Mouse (Mus musculus): ENCODE measurements around the gene Ctc1. TPM values are rescaled to one million over a fixed set of nuclear protein-coding genes. Genes with fewer than 3 reads are reported as not detected.

Gene Ctc1
- polyA plus RNA-seq, 1 experiment from 2014 or later: 23.0 TPM

DNA sequence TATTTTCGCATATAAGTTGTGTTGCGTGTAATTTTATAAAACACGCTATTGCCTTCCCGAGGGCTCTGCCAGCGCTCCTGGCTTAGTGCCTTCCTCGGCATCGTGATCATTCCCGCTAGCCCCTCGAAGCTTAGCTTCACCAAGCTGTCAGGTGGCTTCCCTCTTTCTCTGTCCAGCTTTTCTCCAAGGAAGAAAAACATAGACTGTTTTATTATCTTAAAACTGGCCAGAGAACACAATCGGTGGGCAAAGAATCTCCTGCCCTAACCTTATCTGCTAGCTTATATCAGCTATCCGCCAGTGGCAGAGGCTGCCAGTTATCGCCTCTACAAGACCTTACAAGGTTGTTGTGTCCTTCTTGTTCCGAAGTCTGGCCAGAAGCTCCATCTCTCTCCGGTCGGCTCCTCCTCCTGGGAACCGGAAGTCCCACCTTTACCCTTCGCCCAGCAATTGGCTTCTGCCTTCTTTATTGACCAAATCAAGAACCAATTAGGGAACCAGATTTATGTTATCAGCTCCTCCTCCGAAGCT lies 3.6 kb upstream of the Ctc1 start:
- WGBS (ENCODE audit: insufficient replicate concordance): under 1% methylated on average over 18 of the region's 18 CpGs
- Histone ChIP-seq H3K4me2 (ENCODE audit: low read depth, low read length) (peak overlapping the region; percentile 85), H3K27ac (ENCODE audit: low read length) (peak overlapping the region; percentile 100), H3K36me3 (ENCODE audit: control insufficient read depth, insufficient read depth) (no peaks in the 10 kb centered on the region), H3K27me3 (ENCODE audit: control insufficient read depth, insufficient read depth, low read depth, low read length) (no peaks in the 10 kb centered on the region), H3K9ac (ENCODE audit: low read depth, low read length) (peak overlapping the region; percentile 84), H3K4me3 (ENCODE audit: low read depth, low read length) (peak overlapping the region; percentile 74), H3K9me3 (replicated peaks; ENCODE audit: control insufficient read depth, low read length) (no peaks in the 10 kb centered on the region), H3K4me1 (ENCODE audit: control insufficient read depth, low read depth, low read length) (peaks cover 39% of the 10 kb centered on the region)
- ATAC-seq (ENCODE audit: low read depth): peak; percentile 77

DNA sequence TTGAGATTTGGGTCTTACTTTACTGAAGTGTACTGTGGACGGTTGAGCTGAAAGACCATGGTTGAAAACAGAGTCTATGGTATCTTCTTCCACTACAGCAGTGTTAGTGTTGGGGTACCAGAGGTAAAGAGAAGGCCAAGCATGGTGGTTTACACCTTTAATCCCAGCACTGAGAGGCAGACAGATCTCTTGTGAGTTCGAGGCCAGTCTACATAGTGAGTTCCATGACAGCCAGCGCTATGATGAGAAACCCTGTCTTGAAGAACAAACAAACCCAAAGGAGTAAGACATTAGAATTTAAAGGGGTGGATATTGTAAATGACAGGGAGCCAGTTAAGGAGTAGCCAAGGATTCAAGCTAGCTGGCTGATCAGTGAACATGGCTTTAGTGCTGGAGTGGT lies 1.0 kb downstream of the Ctc1 start:
- H3K9ac ChIP-seq (ENCODE audit: low read depth, low read length): peak overlapping the region; percentile 73
- H3K4me1 ChIP-seq (ENCODE audit: control insufficient read depth, low read depth, low read length): peaks cover 24% of the 10 kb centered on the region
- no peaks in the 10 kb centered on the region for H3K27me3 ChIP-seq (ENCODE audit: control insufficient read depth, insufficient read depth, low read depth, low read length)
- H3K27ac ChIP-seq (ENCODE audit: low read length): peak overlapping the region; percentile 92
- H3K36me3 ChIP-seq (ENCODE audit: control insufficient read depth, insufficient read depth): no peaks in the 10 kb centered on the region
- 41% methylated on average over 3 of the region's 3 CpGs for WGBS (ENCODE audit: insufficient replicate concordance)
- no peaks in the 10 kb centered on the region for H3K9me3 ChIP-seq (replicated peaks; ENCODE audit: control insufficient read depth, low read length)
- H3K4me2 ChIP-seq (ENCODE audit: low read depth, low read length): peak overlapping the region; percentile 76
- H3K4me3 ChIP-seq (ENCODE audit: low read depth, low read length): peak overlapping the region; percentile 77
- ATAC-seq (ENCODE audit: low read depth): no peak

DNA sequence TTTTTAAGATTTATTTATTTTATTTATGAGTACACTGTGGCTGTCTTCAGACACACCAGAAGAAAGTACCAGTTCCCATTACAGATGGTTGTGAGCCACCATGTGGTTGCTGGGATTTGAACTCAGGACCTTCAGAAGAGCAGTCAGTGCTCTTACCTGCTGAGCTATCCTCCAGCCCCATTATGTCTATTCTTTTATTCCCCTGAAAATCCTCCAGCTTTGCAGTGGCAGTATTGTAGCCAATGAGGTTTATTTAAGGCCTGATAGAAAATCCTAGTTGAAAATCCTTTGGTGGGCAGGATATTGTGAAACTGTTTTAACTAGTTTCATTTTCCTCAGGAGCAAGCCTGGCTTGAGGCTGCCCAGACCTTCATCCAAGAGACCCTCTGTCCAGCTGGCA lies 5.0 kb downstream of the Ctc1 start:
- H3K4me3 ChIP-seq (ENCODE audit: low read depth, low read length): no peak overlapping the region
- ATAC-seq (ENCODE audit: low read depth): no peak
- no peak overlapping the region for H3K9ac ChIP-seq (ENCODE audit: low read depth, low read length)
- H3K27me3 ChIP-seq (ENCODE audit: control insufficient read depth, insufficient read depth, low read depth, low read length): no peaks in the 10 kb centered on the region
- no peak overlapping the region for H3K27ac ChIP-seq (ENCODE audit: low read length)
- no peak overlapping the region for H3K4me2 ChIP-seq (ENCODE audit: low read depth, low read length)
- peaks cover 27% of the 10 kb centered on the region for H3K36me3 ChIP-seq (ENCODE audit: control insufficient read depth, insufficient read depth)
- peaks cover 9% of the 10 kb centered on the region for H3K4me1 ChIP-seq (ENCODE audit: control insufficient read depth, low read depth, low read length)
- no peaks in the 10 kb centered on the region for H3K9me3 ChIP-seq (replicated peaks; ENCODE audit: control insufficient read depth, low read length)

DNA sequence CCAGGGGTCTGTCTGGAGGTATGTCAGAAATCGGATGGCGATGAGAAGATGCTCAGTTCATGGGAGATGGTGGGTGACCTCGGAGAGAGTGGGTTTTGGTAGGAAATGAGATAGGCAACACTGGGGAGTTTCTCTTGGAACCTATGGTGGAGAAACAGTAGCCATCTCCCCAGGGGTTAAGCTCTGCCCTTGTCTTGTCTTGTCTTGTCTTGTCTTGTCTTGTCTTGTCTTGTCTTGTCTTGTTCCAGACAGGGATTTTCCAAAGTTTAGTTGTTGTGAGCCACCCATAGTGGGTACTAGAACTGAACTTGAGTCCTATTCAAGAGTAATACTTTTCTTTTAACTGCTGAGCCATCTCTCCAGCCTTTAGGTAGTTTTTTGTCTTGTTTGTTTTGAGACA lies 10.9 kb downstream of the Ctc1 start:
- H3K27ac ChIP-seq (ENCODE audit: low read length): no peak overlapping the region
- no peaks in the 10 kb centered on the region for H3K27me3 ChIP-seq (ENCODE audit: control insufficient read depth, insufficient read depth, low read depth, low read length)
- peaks cover 76% of the 10 kb centered on the region for H3K36me3 ChIP-seq (ENCODE audit: control insufficient read depth, insufficient read depth)
- no peak overlapping the region for H3K4me3 ChIP-seq (ENCODE audit: low read depth, low read length)
- H3K9ac ChIP-seq (ENCODE audit: low read depth, low read length): no peak overlapping the region
- ATAC-seq (ENCODE audit: low read depth): no peak
- no peaks in the 10 kb centered on the region for H3K4me1 ChIP-seq (ENCODE audit: control insufficient read depth, low read depth, low read length)
- 76% methylated on average over 3 of the region's 3 CpGs for WGBS (ENCODE audit: insufficient replicate concordance)
- H3K4me2 ChIP-seq (ENCODE audit: low read depth, low read length): no peak overlapping the region
- H3K9me3 ChIP-seq (replicated peaks; ENCODE audit: control insufficient read depth, low read length): no peaks in the 10 kb centered on the region

DNA sequence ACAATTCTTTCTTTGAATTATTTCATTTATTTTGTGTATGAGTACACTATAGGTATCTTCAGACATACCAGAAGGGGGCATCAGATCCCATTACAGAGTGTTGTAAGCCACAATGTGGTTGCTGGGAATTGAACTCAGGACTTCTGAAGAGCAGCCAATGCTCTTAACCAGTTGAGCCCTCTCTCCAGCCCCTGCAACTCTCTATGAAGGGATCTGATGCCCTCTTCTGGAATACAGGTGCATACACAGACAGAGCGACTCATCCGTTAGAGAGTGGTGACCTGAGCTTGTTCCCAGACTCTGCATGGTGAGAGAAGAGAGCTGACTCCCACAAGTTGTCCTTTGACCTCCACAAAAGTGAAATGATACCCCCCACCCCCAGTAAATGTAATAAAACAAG lies 13.1 kb downstream of the Ctc1 start:
- H3K4me1 ChIP-seq (ENCODE audit: control insufficient read depth, low read depth, low read length): no peaks in the 10 kb centered on the region
- no peak overlapping the region for H3K9ac ChIP-seq (ENCODE audit: low read depth, low read length)
- 59% methylated on average over 2 of the region's 2 CpGs for WGBS (ENCODE audit: insufficient replicate concordance)
- H3K36me3 ChIP-seq (ENCODE audit: control insufficient read depth, insufficient read depth): peaks cover 63% of the 10 kb centered on the region
- no peaks in the 10 kb centered on the region for H3K27me3 ChIP-seq (ENCODE audit: control insufficient read depth, insufficient read depth, low read depth, low read length)
- no peak overlapping the region for H3K4me2 ChIP-seq (ENCODE audit: low read depth, low read length)
- H3K27ac ChIP-seq (ENCODE audit: low read length): no peak overlapping the region
- H3K4me3 ChIP-seq (ENCODE audit: low read depth, low read length): no peak overlapping the region
- no peaks in the 10 kb centered on the region for H3K9me3 ChIP-seq (replicated peaks; ENCODE audit: control insufficient read depth, low read length)
- peak; percentile 47; the same call in 1 of the 2 replicates for ATAC-seq (ENCODE audit: low read depth)

DNA sequence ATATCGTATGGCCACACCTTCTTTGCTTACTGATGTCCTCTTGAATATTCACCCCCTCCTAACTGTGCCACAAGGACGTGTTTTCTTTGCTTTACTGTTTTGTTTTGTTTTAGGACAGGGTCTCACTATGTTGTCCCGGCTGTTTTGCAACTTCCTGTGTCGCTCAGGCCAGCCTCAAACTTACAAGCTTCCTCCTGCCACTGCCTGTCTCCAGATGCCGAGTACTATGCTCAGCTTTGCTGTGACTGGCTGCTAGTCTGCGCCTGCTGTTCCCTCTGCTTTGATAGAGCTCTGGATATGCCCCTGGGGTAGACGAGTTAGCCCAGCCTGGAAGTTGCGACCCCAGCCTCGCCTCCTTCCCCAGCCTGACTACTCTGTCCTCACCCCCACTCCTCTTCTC lies 17.8 kb downstream of the Ctc1 start:
- no peaks in the 10 kb centered on the region for H3K9me3 ChIP-seq (replicated peaks; ENCODE audit: control insufficient read depth, low read length)
- 57% methylated on average over 9 of the region's 9 CpGs for WGBS (ENCODE audit: insufficient replicate concordance)
- H3K27ac ChIP-seq (ENCODE audit: low read length): no peak overlapping the region
- H3K4me3 ChIP-seq (ENCODE audit: low read depth, low read length): no peak overlapping the region
- no peak overlapping the region for H3K9ac ChIP-seq (ENCODE audit: low read depth, low read length)
- no peak overlapping the region for H3K4me2 ChIP-seq (ENCODE audit: low read depth, low read length)
- no peaks in the 10 kb centered on the region for H3K27me3 ChIP-seq (ENCODE audit: control insufficient read depth, insufficient read depth, low read depth, low read length)
- H3K36me3 ChIP-seq (ENCODE audit: control insufficient read depth, insufficient read depth): peaks cover 29% of the 10 kb centered on the region
- peaks cover 16% of the 10 kb centered on the region for H3K4me1 ChIP-seq (ENCODE audit: control insufficient read depth, low read depth, low read length)
- ATAC-seq (ENCODE audit: low read depth): no peak

DNA sequence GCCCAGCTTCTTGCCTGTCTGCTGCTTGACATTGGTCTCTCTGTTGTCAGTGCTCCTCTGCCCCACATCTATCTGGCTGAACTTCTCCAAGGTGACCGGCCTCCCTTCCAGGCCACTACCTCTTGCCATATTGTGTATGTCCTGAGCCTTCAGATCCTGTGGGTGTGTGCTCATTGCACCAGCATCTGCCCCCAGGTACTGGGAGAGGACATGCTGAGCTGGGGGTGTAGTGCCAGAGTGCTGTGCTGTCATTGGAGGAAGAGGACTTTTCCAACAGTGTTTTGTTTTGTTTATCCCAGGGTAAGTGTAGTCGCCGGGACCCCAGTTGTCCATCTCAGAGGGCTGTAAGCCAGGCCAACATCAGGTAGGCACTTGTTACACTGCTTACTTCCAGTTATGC lies 18.9 kb downstream of the Ctc1 start:
- no peak for ATAC-seq (ENCODE audit: low read depth)
- Histone ChIP-seq H3K4me2 (ENCODE audit: low read depth, low read length) (no peak overlapping the region), H3K27me3 (ENCODE audit: control insufficient read depth, insufficient read depth, low read depth, low read length) (no peaks in the 10 kb centered on the region), H3K36me3 (ENCODE audit: control insufficient read depth, insufficient read depth) (peaks cover 21% of the 10 kb centered on the region), H3K9ac (ENCODE audit: low read depth, low read length) (no peak overlapping the region), H3K9me3 (replicated peaks; ENCODE audit: control insufficient read depth, low read length) (no peaks in the 10 kb centered on the region), H3K27ac (ENCODE audit: low read length) (no peak overlapping the region), H3K4me3 (ENCODE audit: low read depth, low read length) (no peak overlapping the region), H3K4me1 (ENCODE audit: control insufficient read depth, low read depth, low read length) (peaks cover 26% of the 10 kb centered on the region)
- WGBS (ENCODE audit: insufficient replicate concordance): 83% methylated on average over 3 of the region's 3 CpGs

DNA sequence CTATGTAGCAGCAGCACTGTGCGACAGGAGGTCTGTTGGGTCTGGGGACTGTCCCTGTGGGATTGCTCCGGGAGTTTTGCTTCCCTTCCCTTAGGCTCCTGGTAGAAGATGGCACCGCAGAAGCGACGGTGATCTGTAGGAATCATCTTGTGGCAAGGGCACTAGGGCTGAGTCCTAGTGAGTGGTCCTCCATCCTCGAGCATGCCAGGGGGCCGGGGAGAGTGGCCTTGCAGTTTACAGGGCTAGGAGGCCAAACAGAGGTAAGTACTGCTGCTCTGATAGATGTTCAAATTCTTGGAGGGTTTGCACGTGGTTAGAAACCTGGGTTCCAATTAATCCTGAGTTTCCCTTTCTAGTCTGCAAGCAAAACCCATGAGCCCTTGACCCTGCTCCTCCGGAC lies 19.7 kb downstream of the Ctc1 start:
- no peak for ATAC-seq (ENCODE audit: low read depth)
- no peak overlapping the region for H3K4me3 ChIP-seq (ENCODE audit: low read depth, low read length)
- H3K4me1 ChIP-seq (ENCODE audit: control insufficient read depth, low read depth, low read length): peaks cover 28% of the 10 kb centered on the region
- H3K27me3 ChIP-seq (ENCODE audit: control insufficient read depth, insufficient read depth, low read depth, low read length): no peaks in the 10 kb centered on the region
- no peaks in the 10 kb centered on the region for H3K9me3 ChIP-seq (replicated peaks; ENCODE audit: control insufficient read depth, low read length)
- H3K4me2 ChIP-seq (ENCODE audit: low read depth, low read length): peak overlapping the region; percentile 91; the same call in 1 of the 2 replicates
- no peak overlapping the region for H3K9ac ChIP-seq (ENCODE audit: low read depth, low read length)
- H3K27ac ChIP-seq (ENCODE audit: low read length): no peak overlapping the region; the same call in 1 of the 2 replicates
- H3K36me3 ChIP-seq (ENCODE audit: control insufficient read depth, insufficient read depth): peaks cover 14% of the 10 kb centered on the region; the same call in 1 of the 2 replicates
- 79% methylated on average over 9 of the region's 9 CpGs for WGBS (ENCODE audit: insufficient replicate concordance)

DNA sequence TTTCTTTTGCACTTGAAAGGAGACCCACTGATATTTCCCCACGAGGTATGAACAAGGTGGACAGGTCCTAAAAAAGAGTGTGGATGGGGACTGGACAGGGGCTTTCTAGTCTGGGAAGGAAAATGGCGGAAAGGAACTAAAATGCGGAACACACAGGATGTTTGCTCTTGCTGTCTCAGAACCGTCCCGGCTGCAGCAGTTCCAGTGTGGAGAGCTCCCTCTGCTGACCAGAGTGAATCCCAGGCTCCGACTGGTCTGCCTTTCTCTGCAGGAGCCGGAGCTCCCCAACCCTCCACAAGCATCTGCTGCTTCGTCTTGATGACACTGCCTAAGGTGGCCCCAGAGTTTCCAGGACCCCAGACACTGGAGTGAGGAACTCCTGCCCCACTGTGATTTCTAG lies 20.1 kb downstream of the Ctc1 start:
- ATAC-seq (ENCODE audit: low read depth): peak; percentile 30; the same call in 1 of the 2 replicates
- H3K27ac ChIP-seq (ENCODE audit: low read length): peak overlapping the region; percentile 29; the same call in 1 of the 2 replicates
- H3K4me1 ChIP-seq (ENCODE audit: control insufficient read depth, low read depth, low read length): peaks cover 30% of the 10 kb centered on the region
- peak overlapping the region; percentile 91 for H3K4me2 ChIP-seq (ENCODE audit: low read depth, low read length)
- no peak overlapping the region for H3K9ac ChIP-seq (ENCODE audit: low read depth, low read length)
- H3K27me3 ChIP-seq (ENCODE audit: control insufficient read depth, insufficient read depth, low read depth, low read length): no peaks in the 10 kb centered on the region
- 3% methylated on average over 8 of the region's 8 CpGs for WGBS (ENCODE audit: insufficient replicate concordance)
- no peaks in the 10 kb centered on the region for H3K9me3 ChIP-seq (replicated peaks; ENCODE audit: control insufficient read depth, low read length)
- peaks cover 12% of the 10 kb centered on the region; the same call in 1 of the 2 replicates for H3K36me3 ChIP-seq (ENCODE audit: control insufficient read depth, insufficient read depth)
- H3K4me3 ChIP-seq (ENCODE audit: low read depth, low read length): peak overlapping the region; percentile 75
